Mouse (Mus musculus): ENCODE data around the gene Bcam. TPM values are rescaled to one million over a fixed set of nuclear protein-coding genes. Genes with fewer than 3 reads are reported as not detected.

Bcam gene
- polyA plus RNA-seq (2012; rRNA removed), result 237 and 272 TPM in 2 replicates

- no peak for TF ChIP-seq CTCF (conservative IDR thresholded peaks at IDR 0.05; ENCODE audit: insufficient read depth, insufficient read length, low read depth, low read length)
- TF ChIP-seq POLR2A (IDR thresholded peaks at IDR 0.05; ENCODE audit: low read depth, low read length), result no peak
- Histone ChIP-seq H3K36me3 (ENCODE audit: control insufficient read depth, insufficient read depth, low read length) (no peaks in the 10 kb centered on the region), H3K27ac (ENCODE audit: insufficient read depth, low read depth, low read length) (peak within 1 kb of the TSS; percentile 76), H3K27me3 (replicated peaks; ENCODE audit: control insufficient read depth, insufficient read depth, low read length) (no peaks in the 10 kb centered on the region), H3K4me3 (ENCODE audit: insufficient read depth, low read depth, low read length) (peak within 1 kb of the TSS; percentile 75), H3K4me1 (ENCODE audit: control insufficient read depth, insufficient read depth, low read length) (peaks cover 7% of the 10 kb centered on the region; the same call in 1 of the 2 replicates)
- DNase-seq, result peak; percentile 62
- 6% methylated on average over 9 of the region's 9 CpGs for WGBS
Observed at GRCm38 (mm10) chr7:19770984-19771391, at the start of gene Bcam. TSS of gene Bcam (minus strand) at chr7:19771016.

GRCm38 (mm10) chr7:19818875-19819274 lies 48.1 kb upstream of the Bcam start:
- Histone ChIP-seq H3K36me3 (ENCODE audit: control insufficient read depth, insufficient read depth, low read length) (no peaks in the 10 kb centered on the region), H3K4me1 (ENCODE audit: control insufficient read depth, insufficient read depth, low read length) (peaks cover 25% of the 10 kb centered on the region), H3K27ac (ENCODE audit: insufficient read depth, low read depth, low read length) (no peak overlapping the region), H3K27me3 (replicated peaks; ENCODE audit: control insufficient read depth, insufficient read depth, low read length) (no peaks in the 10 kb centered on the region), H3K4me3 (ENCODE audit: insufficient read depth, low read depth, low read length) (no peak overlapping the region)
- 94% methylated on average over 7 of the region's 7 CpGs for WGBS
- DNase-seq, result no peak
- TF ChIP-seq POLR2A (IDR thresholded peaks at IDR 0.05; ENCODE audit: low read depth, low read length) (no peak), CTCF (conservative IDR thresholded peaks at IDR 0.05; ENCODE audit: insufficient read depth, insufficient read length, low read depth, low read length) (no peak)

- Histone ChIP-seq H3K27me3 (replicated peaks; ENCODE audit: control insufficient read depth, insufficient read depth, low read length) (no peaks in the 10 kb centered on the region), H3K27ac (ENCODE audit: insufficient read depth, low read depth, low read length) (no peak overlapping the region), H3K4me1 (ENCODE audit: control insufficient read depth, insufficient read depth, low read length) (peaks cover 21% of the 10 kb centered on the region), H3K36me3 (ENCODE audit: control insufficient read depth, insufficient read depth, low read length) (no peaks in the 10 kb centered on the region), H3K4me3 (ENCODE audit: insufficient read depth, low read depth, low read length) (no peak overlapping the region)
- WGBS, result 81% methylated on average over 5 of the region's 5 CpGs
- no peak for TF ChIP-seq POLR2A (IDR thresholded peaks at IDR 0.05; ENCODE audit: low read depth, low read length)
- no peak for TF ChIP-seq CTCF (conservative IDR thresholded peaks at IDR 0.05; ENCODE audit: insufficient read depth, insufficient read length, low read depth, low read length)
- peak; percentile 46 for DNase-seq
Observed at GRCm38 (mm10) chr7:19818440-19818839, 47.6 kb upstream of the Bcam start.

- TF ChIP-seq CTCF (conservative IDR thresholded peaks at IDR 0.05; ENCODE audit: insufficient read depth, insufficient read length, low read depth, low read length) (no peak), POLR2A (IDR thresholded peaks at IDR 0.05; ENCODE audit: low read depth, low read length) (no peak)
- no peaks in the 10 kb centered on the region for H3K36me3 ChIP-seq (ENCODE audit: control insufficient read depth, insufficient read depth, low read length)
- WGBS, result 43% methylated on average over 15 of the region's 15 CpGs
- H3K4me3 ChIP-seq (ENCODE audit: insufficient read depth, low read depth, low read length), result peak overlapping the region; percentile 59; the same call in 1 of the 2 replicates
- H3K4me1 ChIP-seq (ENCODE audit: control insufficient read depth, insufficient read depth, low read length), result peaks cover 16% of the 10 kb centered on the region
- peak overlapping the region; percentile 80 for H3K27ac ChIP-seq (ENCODE audit: insufficient read depth, low read depth, low read length)
- peak; percentile 57 for DNase-seq
- H3K27me3 ChIP-seq (replicated peaks; ENCODE audit: control insufficient read depth, insufficient read depth, low read length), result no peaks in the 10 kb centered on the region
Observed at GRCm38 (mm10) chr7:19817382-19818105, 46.7 kb upstream of the Bcam start.

GRCm38 (mm10) chr7:19816224-19816771 lies 45.5 kb upstream of the Bcam start:
- peak; percentile 96 for DNase-seq
- Histone ChIP-seq H3K36me3 (ENCODE audit: control insufficient read depth, insufficient read depth, low read length) (no peaks in the 10 kb centered on the region), H3K27me3 (replicated peaks; ENCODE audit: control insufficient read depth, insufficient read depth, low read length) (no peaks in the 10 kb centered on the region), H3K4me3 (ENCODE audit: insufficient read depth, low read depth, low read length) (peak overlapping the region; percentile 59), H3K4me1 (ENCODE audit: control insufficient read depth, insufficient read depth, low read length) (peaks cover 13% of the 10 kb centered on the region), H3K27ac (ENCODE audit: insufficient read depth, low read depth, low read length) (peak overlapping the region; percentile 80)
- no peak for TF ChIP-seq POLR2A (IDR thresholded peaks at IDR 0.05; ENCODE audit: low read depth, low read length)
- WGBS, result 1% methylated on average over 28 of the region's 28 CpGs

GRCm38 (mm10) chr7:19815296-19816223 lies 44.7 kb upstream of the Bcam start:
- peak overlapping the region; percentile 21; the same call in 1 of the 2 replicates for H3K27ac ChIP-seq (ENCODE audit: insufficient read depth, low read depth, low read length)
- H3K4me3 ChIP-seq (ENCODE audit: insufficient read depth, low read depth, low read length), result peak overlapping the region; percentile 59
- H3K4me1 ChIP-seq (ENCODE audit: control insufficient read depth, insufficient read depth, low read length), result peaks cover 13% of the 10 kb centered on the region
- TF ChIP-seq POLR2A (IDR thresholded peaks at IDR 0.05; ENCODE audit: low read depth, low read length) (no peak), CTCF (conservative IDR thresholded peaks at IDR 0.05; ENCODE audit: insufficient read depth, insufficient read length, low read depth, low read length) (no peak)
- 40% methylated on average over 17 of the region's 17 CpGs for WGBS
- no peak for DNase-seq
- H3K36me3 ChIP-seq (ENCODE audit: control insufficient read depth, insufficient read depth, low read length), result no peaks in the 10 kb centered on the region
- H3K27me3 ChIP-seq (replicated peaks; ENCODE audit: control insufficient read depth, insufficient read depth, low read length), result no peaks in the 10 kb centered on the region
